Mouse (Mus musculus): ENCODE measurements at regions not wholly inside any gene's neighbourhood (a gene's known extent, or its start where the extent isn't known, plus 50 kb on each side); places are given as distances from the start of the nearest gene placed in this dataset.

DNA sequence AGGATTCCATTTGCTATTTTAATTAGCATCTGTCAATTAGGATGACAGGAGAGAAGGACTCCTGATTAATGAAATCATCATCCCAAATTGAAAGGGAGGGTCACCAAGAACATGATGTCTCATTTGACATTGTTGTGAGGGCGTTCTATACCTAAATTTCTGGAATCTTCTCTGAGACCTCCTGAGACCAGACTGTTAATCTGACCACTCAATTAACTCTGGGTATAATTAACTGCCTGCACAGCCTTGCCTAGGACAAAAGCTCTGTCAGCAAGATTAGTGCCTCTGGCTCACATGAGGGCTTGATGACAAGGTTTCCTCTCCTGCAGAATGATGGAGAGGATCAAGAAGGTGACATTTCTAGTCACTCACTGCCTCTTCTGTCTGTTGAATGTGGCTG, 113.1 kb downstream of the Icos start:
- TF ChIP-seq CTCF (IDR thresholded peaks at IDR 0.05; ENCODE audit: insufficient read depth, low read depth, low read length) (no peak), POLR2A (IDR thresholded peaks at IDR 0.05; ENCODE audit: insufficient read depth, low read depth, low read length) (no peak)
